Mouse (Mus musculus): ENCODE measurements around the gene Dtd2. TPM values are rescaled to one million over a fixed set of nuclear protein-coding genes. Genes with fewer than 3 reads are reported as not detected.

The Dtd2 gene
- polyA plus RNA-seq, 1 experiment from 2014 or later, result 30.2 TPM

DNA sequence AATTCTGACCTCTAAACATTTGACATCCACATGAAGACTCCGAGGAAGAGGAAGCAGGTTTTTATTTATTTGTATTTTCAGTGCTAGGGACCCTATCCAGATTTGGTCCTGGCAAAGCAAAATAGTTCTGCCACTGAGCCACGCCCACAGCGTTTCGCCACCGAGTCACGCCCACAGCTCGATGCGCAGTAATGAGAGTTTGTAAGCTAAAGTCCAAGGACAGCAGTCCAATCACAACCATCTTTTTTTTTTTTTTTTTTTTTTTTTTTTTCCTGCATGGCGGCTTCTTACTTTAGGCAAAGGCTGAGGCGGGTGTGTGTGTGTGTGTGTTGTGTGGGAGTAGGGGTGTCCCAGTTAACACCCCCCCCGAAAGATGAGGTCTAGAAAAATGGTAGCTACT, 7.7 kb upstream of the Dtd2 start:
- H3K4me3 ChIP-seq (ENCODE audit: low read length), result no peak overlapping the region
- H3K9me3 ChIP-seq (ENCODE audit: control insufficient read depth, low read length), result no peaks in the 10 kb centered on the region
- WGBS, result 80% methylated on average over 11 of the region's 11 CpGs
- no peaks in the 10 kb centered on the region for H3K4me1 ChIP-seq (ENCODE audit: control insufficient read depth, insufficient read depth, low read length)
- H3K36me3 ChIP-seq (ENCODE audit: control insufficient read depth, insufficient read depth, low read length), result no peaks in the 10 kb centered on the region
- no peaks in the 10 kb centered on the region for H3K27me3 ChIP-seq (ENCODE audit: control insufficient read depth, insufficient read depth, low read length)
- ATAC-seq (ENCODE audit: low FRiP score, low TSS enrichment), result no peak
- no peak overlapping the region for H3K4me2 ChIP-seq (replicated peaks; ENCODE audit: low read depth, low read length)
- no peak overlapping the region for H3K9ac ChIP-seq (ENCODE audit: low read depth, low read length)
- no peak overlapping the region for H3K27ac ChIP-seq (ENCODE audit: low read depth, low read length)

DNA sequence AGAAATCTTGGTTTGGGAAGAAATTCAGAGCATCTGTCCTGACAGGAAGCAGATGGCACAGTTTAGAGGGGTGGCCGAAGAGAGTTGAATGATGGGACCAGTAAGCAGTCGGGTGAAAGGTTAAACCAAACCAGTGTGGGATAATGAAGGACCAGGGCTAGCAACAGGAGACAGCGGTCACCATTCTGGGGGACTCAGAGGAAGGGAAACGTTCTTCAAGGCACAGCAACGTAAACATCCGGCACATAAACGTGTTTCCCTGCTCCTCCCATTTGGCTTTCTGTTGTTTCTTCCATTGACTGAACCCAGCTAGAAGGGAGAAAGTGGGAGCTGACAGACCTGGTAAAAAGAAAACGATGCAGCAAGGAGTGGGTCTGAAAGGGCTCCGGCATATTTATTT, 7.0 kb upstream of the Dtd2 start:
- H3K9me3 ChIP-seq (ENCODE audit: control insufficient read depth, low read length), result no peaks in the 10 kb centered on the region
- H3K27ac ChIP-seq (ENCODE audit: low read depth, low read length), result no peak overlapping the region
- 0 out of 2 replicates have a peak, but pooled peaks have one; percentile 59 for ATAC-seq (ENCODE audit: low FRiP score, low TSS enrichment)
- no peaks in the 10 kb centered on the region for H3K36me3 ChIP-seq (ENCODE audit: control insufficient read depth, insufficient read depth, low read length)
- no peak overlapping the region for H3K9ac ChIP-seq (ENCODE audit: low read depth, low read length)
- H3K4me3 ChIP-seq (ENCODE audit: low read length), result no peak overlapping the region
- H3K27me3 ChIP-seq (ENCODE audit: control insufficient read depth, insufficient read depth, low read length), result no peaks in the 10 kb centered on the region
- H3K4me1 ChIP-seq (ENCODE audit: control insufficient read depth, insufficient read depth, low read length), result no peaks in the 10 kb centered on the region
- H3K4me2 ChIP-seq (replicated peaks; ENCODE audit: low read depth, low read length), result no peak overlapping the region
- WGBS, result 12% methylated on average over 9 of the region's 9 CpGs

DNA sequence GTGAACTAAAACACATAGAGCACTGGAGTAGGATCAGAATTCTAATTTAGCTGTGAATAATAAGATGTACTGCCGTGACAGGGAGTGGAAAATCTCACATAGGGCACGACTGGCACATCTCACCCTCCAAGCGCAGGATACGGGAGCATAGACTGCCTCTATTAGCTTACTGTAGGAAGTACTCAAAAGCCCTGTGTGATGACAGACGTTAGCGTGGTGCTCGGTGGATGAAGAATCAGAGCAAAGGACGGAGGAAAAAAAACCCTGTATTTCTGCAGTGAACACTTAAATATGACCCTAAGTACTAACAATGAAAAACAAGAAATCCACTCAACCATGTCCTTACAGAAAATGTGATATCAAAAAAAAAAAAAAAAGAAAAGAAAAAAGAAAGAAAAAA, 5.9 kb upstream of the Dtd2 start:
- Histone ChIP-seq H3K4me2 (replicated peaks; ENCODE audit: low read depth, low read length) (no peak overlapping the region), H3K36me3 (ENCODE audit: control insufficient read depth, insufficient read depth, low read length) (no peaks in the 10 kb centered on the region), H3K27ac (ENCODE audit: low read depth, low read length) (no peak overlapping the region), H3K9me3 (ENCODE audit: control insufficient read depth, low read length) (no peaks in the 10 kb centered on the region), H3K27me3 (ENCODE audit: control insufficient read depth, insufficient read depth, low read length) (no peaks in the 10 kb centered on the region), H3K4me1 (ENCODE audit: control insufficient read depth, insufficient read depth, low read length) (no peaks in the 10 kb centered on the region), H3K9ac (ENCODE audit: low read depth, low read length) (no peak overlapping the region), H3K4me3 (ENCODE audit: low read length) (no peak overlapping the region)
- ATAC-seq (ENCODE audit: low FRiP score, low TSS enrichment), result no peak
- 79% methylated on average over 8 of the region's 8 CpGs for WGBS

DNA sequence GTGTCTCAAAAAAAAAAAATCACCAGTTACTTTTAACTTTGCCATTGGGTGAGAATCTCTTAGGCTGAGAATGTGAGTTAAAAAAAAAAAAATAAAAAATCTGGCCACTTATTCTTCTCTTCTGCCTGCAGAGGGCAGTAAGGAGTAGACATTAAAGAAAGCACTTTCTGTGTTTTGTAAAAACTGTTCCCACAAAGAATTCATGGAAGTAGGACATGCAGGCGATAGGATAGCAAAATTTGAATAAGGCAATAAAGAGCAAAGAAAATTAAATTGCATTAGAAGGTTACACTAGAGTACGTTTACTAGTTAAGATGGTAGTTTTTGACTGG, 4.3 kb upstream of the Dtd2 start:
- H3K4me2 ChIP-seq (replicated peaks; ENCODE audit: low read depth, low read length), result no peak overlapping the region
- H3K9me3 ChIP-seq (ENCODE audit: control insufficient read depth, low read length), result no peaks in the 10 kb centered on the region
- no peaks in the 10 kb centered on the region for H3K4me1 ChIP-seq (ENCODE audit: control insufficient read depth, insufficient read depth, low read length)
- H3K36me3 ChIP-seq (ENCODE audit: control insufficient read depth, insufficient read depth, low read length), result no peaks in the 10 kb centered on the region
- no peak overlapping the region for H3K4me3 ChIP-seq (ENCODE audit: low read length)
- no peaks in the 10 kb centered on the region for H3K27me3 ChIP-seq (ENCODE audit: control insufficient read depth, insufficient read depth, low read length)
- no peak for ATAC-seq (ENCODE audit: low FRiP score, low TSS enrichment)
- 73% methylated on average over 2 of the region's 2 CpGs for WGBS
- no peak overlapping the region for H3K27ac ChIP-seq (ENCODE audit: low read depth, low read length)
- no peak overlapping the region for H3K9ac ChIP-seq (ENCODE audit: low read depth, low read length)

DNA sequence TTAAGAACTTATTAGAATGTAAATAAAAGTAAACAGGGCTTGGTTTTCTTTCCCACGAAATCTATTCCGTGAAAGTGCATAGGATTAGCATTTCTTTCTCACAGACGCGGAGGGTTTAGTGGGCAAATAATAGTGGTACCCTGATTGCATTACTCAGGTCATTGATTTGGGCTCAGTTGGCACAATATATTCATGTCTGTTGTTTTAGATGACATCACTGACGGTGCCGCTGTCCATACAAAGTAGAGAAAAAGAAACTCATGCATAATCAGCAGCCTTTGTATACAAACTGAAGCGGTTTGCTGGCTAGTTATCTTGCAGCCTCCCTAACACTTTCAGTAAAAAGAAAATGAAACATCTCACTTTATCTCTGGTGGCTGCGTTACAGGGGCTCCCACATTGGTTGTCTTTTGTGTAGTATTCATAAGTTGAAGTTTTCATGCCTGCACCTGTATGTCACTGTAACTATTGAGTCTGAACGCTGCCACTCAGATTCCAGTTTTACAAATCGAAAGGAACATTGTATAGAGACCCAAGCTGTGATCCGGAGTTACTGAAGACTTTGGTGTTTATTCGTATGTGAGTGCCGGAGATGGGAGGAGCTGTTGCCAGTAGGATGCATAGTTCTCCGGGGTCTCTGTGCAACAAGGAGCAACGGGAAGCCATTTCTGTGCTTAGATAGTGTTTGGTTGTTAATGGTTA, 3.8 kb upstream of the Dtd2 start:
- Histone ChIP-seq H3K36me3 (ENCODE audit: control insufficient read depth, insufficient read depth, low read length) (no peaks in the 10 kb centered on the region), H3K4me3 (ENCODE audit: low read length) (no peak overlapping the region), H3K27ac (ENCODE audit: low read depth, low read length) (no peak overlapping the region), H3K4me2 (replicated peaks; ENCODE audit: low read depth, low read length) (no peak overlapping the region), H3K9ac (ENCODE audit: low read depth, low read length) (no peak overlapping the region), H3K27me3 (ENCODE audit: control insufficient read depth, insufficient read depth, low read length) (no peaks in the 10 kb centered on the region), H3K9me3 (ENCODE audit: control insufficient read depth, low read length) (no peaks in the 10 kb centered on the region), H3K4me1 (ENCODE audit: control insufficient read depth, insufficient read depth, low read length) (no peaks in the 10 kb centered on the region)
- 77% methylated on average over 15 of the region's 15 CpGs for WGBS
- no peak for ATAC-seq (ENCODE audit: low FRiP score, low TSS enrichment)

DNA sequence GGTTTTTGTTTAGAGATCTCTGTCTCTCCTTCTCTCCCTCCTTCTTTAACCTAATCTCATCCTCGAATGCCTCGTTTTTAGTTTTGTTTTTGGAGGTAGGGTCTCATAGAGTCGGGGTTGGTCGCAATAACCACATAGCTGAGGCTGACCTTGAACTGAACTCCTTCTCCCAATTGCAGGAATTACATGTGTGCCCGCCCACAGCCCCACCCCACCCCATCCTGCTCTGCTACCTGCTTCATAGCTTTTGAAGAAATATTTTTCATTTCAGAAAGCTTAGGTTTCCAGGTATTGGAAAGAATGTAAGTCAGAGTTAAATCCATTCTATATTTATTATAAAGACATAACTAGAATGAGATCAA, 313 bp upstream of the Dtd2 start:
- Histone ChIP-seq H3K4me3 (ENCODE audit: low read length) (peak overlapping the region; percentile 63), H3K27ac (ENCODE audit: low read depth, low read length) (no peak overlapping the region), H3K9me3 (ENCODE audit: control insufficient read depth, low read length) (no peaks in the 10 kb centered on the region), H3K36me3 (ENCODE audit: control insufficient read depth, insufficient read depth, low read length) (no peaks in the 10 kb centered on the region), H3K9ac (ENCODE audit: low read depth, low read length) (no peak overlapping the region), H3K4me2 (replicated peaks; ENCODE audit: low read depth, low read length) (peak overlapping the region; percentile 68), H3K4me1 (ENCODE audit: control insufficient read depth, insufficient read depth, low read length) (no peaks in the 10 kb centered on the region), H3K27me3 (ENCODE audit: control insufficient read depth, insufficient read depth, low read length) (no peaks in the 10 kb centered on the region)
- 47% methylated on average over 5 of the region's 5 CpGs for WGBS
- ATAC-seq (ENCODE audit: low FRiP score, low TSS enrichment), result peak; percentile 50

DNA sequence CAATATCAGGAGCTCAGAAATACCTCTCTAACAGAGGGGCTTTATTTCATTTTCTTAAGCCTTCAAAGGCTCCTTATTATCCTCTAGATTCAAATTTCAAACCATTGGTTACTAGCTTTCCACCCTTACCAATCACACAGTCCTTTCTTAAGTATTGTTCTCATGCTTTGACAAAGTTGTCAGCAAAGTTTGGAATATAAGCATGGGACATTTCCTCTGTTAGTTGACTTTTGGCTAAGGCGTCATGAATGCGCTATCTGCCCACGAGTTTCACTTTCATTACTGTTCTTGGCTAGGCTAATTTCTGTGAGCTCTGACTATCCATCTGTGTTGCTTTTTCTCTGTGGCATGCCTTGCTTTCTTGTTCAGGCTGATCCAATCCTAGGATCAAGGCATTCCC, 3.6 kb downstream of the Dtd2 start:
- no peaks in the 10 kb centered on the region for H3K9me3 ChIP-seq (ENCODE audit: control insufficient read depth, low read length)
- H3K27ac ChIP-seq (ENCODE audit: low read depth, low read length), result no peak overlapping the region
- no peaks in the 10 kb centered on the region for H3K4me1 ChIP-seq (ENCODE audit: control insufficient read depth, insufficient read depth, low read length)
- peaks cover 15% of the 10 kb centered on the region for H3K36me3 ChIP-seq (ENCODE audit: control insufficient read depth, insufficient read depth, low read length)
- H3K27me3 ChIP-seq (ENCODE audit: control insufficient read depth, insufficient read depth, low read length), result no peaks in the 10 kb centered on the region
- H3K9ac ChIP-seq (ENCODE audit: low read depth, low read length), result no peak overlapping the region
- H3K4me2 ChIP-seq (replicated peaks; ENCODE audit: low read depth, low read length), result no peak overlapping the region
- no peak for ATAC-seq (ENCODE audit: low FRiP score, low TSS enrichment)
- H3K4me3 ChIP-seq (ENCODE audit: low read length), result no peak overlapping the region
- 94% methylated on average over 3 of the region's 3 CpGs for WGBS

DNA sequence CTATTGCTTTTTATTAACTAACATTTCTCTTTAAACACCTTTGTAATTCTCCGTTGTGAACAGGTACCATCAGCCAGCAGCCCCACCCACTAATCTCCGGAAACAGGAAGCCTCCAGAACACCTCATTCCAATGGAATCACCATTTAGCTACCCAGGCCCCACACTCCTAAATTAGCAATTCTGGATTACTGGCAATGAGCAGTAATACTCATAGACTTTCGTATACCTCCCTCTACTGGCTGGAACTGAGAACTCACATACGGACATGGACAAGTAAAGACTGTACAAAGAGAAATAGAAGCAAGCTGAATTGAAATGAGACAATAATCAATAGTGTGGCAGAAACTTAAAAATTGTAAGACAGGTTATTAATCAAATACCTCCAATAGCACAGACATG, 4.8 kb downstream of the Dtd2 start:
- Histone ChIP-seq H3K4me2 (replicated peaks; ENCODE audit: low read depth, low read length) (no peak overlapping the region), H3K4me3 (ENCODE audit: low read length) (no peak overlapping the region), H3K27ac (ENCODE audit: low read depth, low read length) (no peak overlapping the region), H3K9me3 (ENCODE audit: control insufficient read depth, low read length) (no peaks in the 10 kb centered on the region), H3K9ac (ENCODE audit: low read depth, low read length) (no peak overlapping the region), H3K27me3 (ENCODE audit: control insufficient read depth, insufficient read depth, low read length) (no peaks in the 10 kb centered on the region), H3K4me1 (ENCODE audit: control insufficient read depth, insufficient read depth, low read length) (no peaks in the 10 kb centered on the region), H3K36me3 (ENCODE audit: control insufficient read depth, insufficient read depth, low read length) (peaks cover 22% of the 10 kb centered on the region)
- whole genome bisulfite sequencing, result 29% methylated on average over 4 of the region's 4 CpGs
- peak; percentile 55; the same call in 1 of the 2 replicates for ATAC-seq (ENCODE audit: low FRiP score, low TSS enrichment)

DNA sequence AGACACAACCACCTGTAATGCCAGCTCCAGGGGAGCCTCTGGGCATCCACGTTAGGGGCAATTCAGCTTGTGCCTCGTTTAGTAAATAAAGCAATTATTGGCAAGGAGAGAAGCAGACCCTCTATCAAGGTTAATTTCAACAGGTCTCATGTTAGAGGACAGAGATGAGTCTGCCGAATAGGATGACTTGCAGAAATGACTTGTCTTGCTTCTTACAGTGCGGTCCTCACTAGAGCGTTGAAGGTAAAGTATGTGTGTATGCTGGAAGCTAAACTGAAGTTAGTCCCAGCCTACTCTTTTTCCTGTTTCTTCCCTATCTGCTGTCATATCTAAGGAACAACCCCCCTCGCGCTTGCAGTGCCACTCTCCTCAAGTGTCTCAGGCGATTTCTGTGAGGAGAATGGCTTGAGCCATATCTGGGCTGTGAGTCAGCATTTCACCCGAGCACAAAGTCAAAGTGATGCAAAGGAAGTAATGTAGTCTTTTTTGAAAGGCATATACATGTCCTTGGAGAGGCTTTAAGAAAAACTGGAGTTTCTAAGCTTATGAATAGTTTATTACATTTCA, 7.9 kb downstream of the Dtd2 start:
- Histone ChIP-seq H3K36me3 (ENCODE audit: control insufficient read depth, insufficient read depth, low read length) (peaks cover 24% of the 10 kb centered on the region), H3K9me3 (ENCODE audit: control insufficient read depth, low read length) (no peaks in the 10 kb centered on the region), H3K4me2 (replicated peaks; ENCODE audit: low read depth, low read length) (no peak overlapping the region), H3K27ac (ENCODE audit: low read depth, low read length) (no peak overlapping the region), H3K9ac (ENCODE audit: low read depth, low read length) (no peak overlapping the region), H3K4me1 (ENCODE audit: control insufficient read depth, insufficient read depth, low read length) (no peaks in the 10 kb centered on the region), H3K4me3 (ENCODE audit: low read length) (no peak overlapping the region), H3K27me3 (ENCODE audit: control insufficient read depth, insufficient read depth, low read length) (no peaks in the 10 kb centered on the region)
- no peak for ATAC-seq (ENCODE audit: low FRiP score, low TSS enrichment)
- 90% methylated on average over 9 of the region's 9 CpGs for WGBS

Data from kidney, embryonic 14.5 days (tissue).